Mouse (Mus musculus) embryonic facial prominence, embryonic 11.5 days (tissue): ENCODE results near the gene Gm21209. TPM values are rescaled to one million over a fixed set of nuclear protein-coding genes. Genes with fewer than 3 reads are reported as not detected.
"Not testable (repeated sequence)": the region's sequence is repeated elsewhere in the genome, so short reads cannot be mapped to it uniquely, and the experiment has no call there.

Experiments used
- ATAC-seq: fragments of 200-750 bp; cut with Nextera tagmentation; replicated peaks from 2 replicates; pipeline ENCODE4 v1.8.0; 2017; ENCODE audit warnings: low read depth; ENCODE audit not compliant: insufficient number of reproducible peaks, low FRiP score, low TSS enrichment
- DNase-seq: peaks from one replicate; pipeline ENCODE4 v3.0.0-alpha.2; 2015; ENCODE audit warnings: low spot score
- H3K27ac ChIP-seq: fragments of 300-500 bp; sonication (generic); replicated peaks from 2 replicates; pipeline ENCODE4 v1.5.1; 2014; ENCODE audit warnings: mild to moderate bottlenecking, low read depth, low read length, control low read depth
- H3K27me3 ChIP-seq: fragments of 300-500 bp; sonication (generic); 2 replicates; pipeline ENCODE4 v1.6.1; 2014; ENCODE audit warnings: mild to moderate bottlenecking, low read length, moderate library complexity, mixed read lengths; ENCODE audit not compliant: control insufficient read depth, insufficient read depth
- H3K36me3 ChIP-seq: fragments of 300-500 bp; sonication (generic); replicated peaks from 2 replicates; pipeline ENCODE4 v1.6.1; 2014; ENCODE audit warnings: low read depth, mild to moderate bottlenecking, low read length, moderate library complexity, mixed read lengths; ENCODE audit not compliant: control insufficient read depth, insufficient read depth
- H3K4me1 ChIP-seq: fragments of 300-500 bp; sonication (generic); 2 replicates; pipeline ENCODE4 v1.6.1; 2014; ENCODE audit warnings: low read length, mixed read lengths; ENCODE audit not compliant: control insufficient read depth, insufficient read depth
- H3K4me2 ChIP-seq: fragments of 300-500 bp; sonication (generic); 2 replicates; pipeline ENCODE4 v1.6.1; 2014; ENCODE audit warnings: low read depth, mild to moderate bottlenecking, control low read depth, low read length, moderate library complexity
- H3K4me3 ChIP-seq: fragments of 300-500 bp; sonication (generic); 2 replicates; pipeline ENCODE4 v1.5.1; 2014; ENCODE audit warnings: low read depth, low read length, control low read depth
- H3K9ac ChIP-seq: fragments of 300-500 bp; sonication (generic); replicated peaks from 2 replicates; pipeline ENCODE4 v1.6.1; 2014; ENCODE audit warnings: mild to moderate bottlenecking, control low read depth, low read length
- H3K9me3 ChIP-seq: fragments of 300-500 bp; sonication (generic); replicated peaks from 2 replicates; pipeline ENCODE4 v1.6.1; 2016; ENCODE audit warnings: mild to moderate bottlenecking, low read length, inconsistent platforms, mixed read lengths; ENCODE audit not compliant: control insufficient read depth
- WGBS: fragments of 180-500 bp; shearing (Covaris S2); extraction: QIAGEN DNeasy Blood & Tissue Kit; methylation state at CpG from one replicate; pipeline ENCODE4 v1.1.7; 2014; 5-methylcytosine and 5-hydroxymethylcytosine counted together
- polyA plus RNA-seq: library from polyadenylated mRNA; unstranded; fragments of >200 nt; fragmentation: Nextera tagmentation; extraction: Ambion mirVana; gene quantifications from 2 replicates; pipeline ENCODE4 v1.2.1, GENCODE M21; 2014

The Gm21209 gene
- polyA plus RNA-seq: not detected in 2 replicates

DNA sequence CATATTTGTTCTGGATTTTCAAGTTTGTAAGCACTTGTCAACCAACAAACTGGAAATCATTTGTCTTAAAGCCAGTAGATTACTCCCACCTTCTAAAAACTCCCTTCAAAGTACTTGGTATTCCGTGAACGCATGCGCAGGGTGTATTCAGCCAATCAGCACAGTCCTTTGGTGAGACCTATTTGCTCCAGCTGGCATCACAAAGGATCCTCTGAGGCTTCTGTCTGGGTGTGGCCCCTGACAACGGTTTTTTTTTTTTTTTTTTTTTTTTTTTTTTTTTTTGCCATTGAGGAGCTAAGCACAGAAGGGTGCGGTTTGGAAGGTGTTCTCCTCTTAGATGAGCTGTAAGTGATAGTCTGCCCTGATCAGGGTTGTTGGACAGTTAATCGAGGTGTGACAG is at the start of gene Gm21209:
Gene Gm21209, plus strand, starts transcription at position 301 of the 400 bp plus-strand sequence.
- H3K9me3 ChIP-seq, DNase-seq, H3K4me2 ChIP-seq, H3K9ac ChIP-seq, H3K36me3 ChIP-seq, H3K4me1 ChIP-seq, H3K27ac ChIP-seq, H3K27me3 ChIP-seq, ATAC-seq, H3K4me3 ChIP-seq: not testable (repeated sequence)
- WGBS: no CpG with 5 or more reads among the region's 6 CpGs
